In genomic region chr6:124758849-124759232, GRCm38 (mm10) we compare ENCODE assay signal across 8 mouse cellular contexts. TPM values are rescaled to one million over a fixed set of nuclear protein-coding genes. Genes with fewer than 3 reads are reported as not detected.
DNase-seq lines count a peak whose midpoint lies in the region; ATAC-seq and TF ChIP-seq lines count a peak whose summit lies in the region.

No protein-coding gene starts in this region.

- H3K36me3 ChIP-seq in heart, adult 2 months (ENCODE audit: control insufficient read depth, insufficient read depth, low read length), result no peaks in the 10 kb centered on the region
- H3K36me3 ChIP-seq in ES-E14 (ENCODE audit: control insufficient read depth, insufficient read depth, low read length, poor library complexity, severe bottlenecking), result no peaks in the 10 kb centered on the region; the same call in 1 of the 2 replicates
- H3K36me3 ChIP-seq in heart, embryonic 16.5 days (ENCODE audit: control insufficient read depth, insufficient read depth), result no peaks in the 10 kb centered on the region
- no peaks in the 10 kb centered on the region for H3K36me3 ChIP-seq in liver, postnatal 0 days (replicated peaks; ENCODE audit: insufficient read depth, low read length)

- no peak for DNase-seq in heart, adult 2 months
- DNase-seq in heart, adult 18-20 months, result no peak
- no peak for DNase-seq in ES-E14 (ENCODE audit: low read depth, low spot score)
- DNase-seq in liver, postnatal 0 days, result no peak
- no peak for DNase-seq in urinary bladder, postnatal 4 days (ENCODE audit: low spot score in 2 of 2)
- DNase-seq in adrenal gland, adult (ENCODE audit: inconsistent age in 2 of 2, low spot score in 1 of 2), result no peak

- in situ Hi-C loops in ES-E14 (cut with MboI; ENCODE audit: low sequenced_read_pairs in 2 of 2, unreplicated experiment in 2 of 2), result no loop called here

- no peaks in the 10 kb centered on the region for H3K79me2 ChIP-seq in heart, adult 2 months (replicated peaks; ENCODE audit: control insufficient read depth, insufficient read depth, low read length)

- no peak for TF ChIP-seq POLR2A in heart, adult 2 months (IDR thresholded peaks at IDR 0.05; ENCODE audit: insufficient read depth, low read depth, low read length)

- no peak for ATAC-seq in heart, embryonic 16.5 days (replicated peaks; ENCODE audit: extremely low read depth, insufficient read depth, low FRiP score)
- no peak for ATAC-seq in liver, postnatal 0 days
- ATAC-seq in granulocyte monocyte progenitor cell, adult 5-6 weeks (replicated peaks; ENCODE audit: poor library complexity, severe bottlenecking), result no peak

- TF ChIP-seq EP300 in heart, adult 2 months (IDR thresholded peaks at IDR 0.05; ENCODE audit: insufficient read depth, low read depth, low read length), result no peak
- no peak for TF ChIP-seq EP300 in liver, postnatal 0 days (IDR thresholded peaks at IDR 0.05; ENCODE audit: low read depth)

- no peaks in the 10 kb centered on the region for H3K9me3 ChIP-seq in ES-E14 (ENCODE audit: control insufficient read depth, insufficient read depth, low read depth, low read length)
- no peaks in the 10 kb centered on the region for H3K9me3 ChIP-seq in heart, embryonic 16.5 days (replicated peaks; ENCODE audit: control insufficient read depth, low read length)
- H3K9me3 ChIP-seq in liver, postnatal 0 days (ENCODE audit: low read length), result no peaks in the 10 kb centered on the region

- H3K9ac ChIP-seq in heart, adult 2 months (ENCODE audit: low read depth, low read length), result no peak overlapping the region; the same call in 1 of the 2 replicates
- peak overlapping the region; percentile 40; the same call in 1 of the 2 replicates for H3K9ac ChIP-seq in ES-E14 (ENCODE audit: insufficient read depth, low read depth, low read length, poor library complexity, severe bottlenecking)
- peak overlapping the region; percentile 94 for H3K9ac ChIP-seq in heart, embryonic 16.5 days (ENCODE audit: low read length)
- no peak overlapping the region; the same call in 1 of the 2 replicates for H3K9ac ChIP-seq in liver, postnatal 0 days (replicated peaks)

- H3K4me3 ChIP-seq in heart, adult 2 months, result peak overlapping the region; percentile 12; the same call in 1 of the 2 replicates
- H3K4me3 ChIP-seq in ES-E14 (ENCODE audit: insufficient read depth in 1 of 2, low read depth in 1 of 2, low read length in 2 of 2, poor library complexity in 1 of 2, severe bottlenecking in 1 of 2), result no peak overlapping the region
- H3K4me3 ChIP-seq in heart, embryonic 16.5 days (ENCODE audit: low read length), result 0 out of 2 replicates have a peak overlapping the region, but pooled peaks have one; percentile 11
- no peak overlapping the region for H3K4me3 ChIP-seq in liver, postnatal 0 days (ENCODE audit: low read depth, low read length)

- intact Hi-C loops in heart, adult 2 months (cut with DNase I), result loop anchor here (1.0 to 5.0 kb wide), 6 partner anchors 19 to 267 kb away; partner anchors contain the start of genes C1ra, C1rb and C1rl

- H3K27ac ChIP-seq in heart, adult 2 months, result peak overlapping the region; percentile 85
- no peak overlapping the region for H3K27ac ChIP-seq in ES-E14 (ENCODE audit: insufficient read depth, low read depth, low read length, poor library complexity, severe bottlenecking)
- peak overlapping the region; percentile 96 for H3K27ac ChIP-seq in heart, embryonic 16.5 days (ENCODE audit: low read length)
- 0 out of 2 replicates have a peak overlapping the region, but pooled peaks have one; percentile 40 for H3K27ac ChIP-seq in liver, postnatal 0 days (ENCODE audit: low read depth)

- H3K4me2 ChIP-seq in heart, embryonic 16.5 days (ENCODE audit: low read depth, low read length), result peak overlapping the region; percentile 67
- peak overlapping the region; percentile 38; the same call in 1 of the 2 replicates for H3K4me2 ChIP-seq in liver, postnatal 0 days (ENCODE audit: low read depth, low read length)

- no peaks in the 10 kb centered on the region for H3K27me3 ChIP-seq in heart, adult 2 months (ENCODE audit: control insufficient read depth, insufficient read depth, low read length)
- H3K27me3 ChIP-seq in heart, embryonic 16.5 days (ENCODE audit: control insufficient read depth, insufficient read depth, low read length), result no peaks in the 10 kb centered on the region
- H3K27me3 ChIP-seq in liver, postnatal 0 days (ENCODE audit: insufficient read depth, low read length), result peaks cover 22% of the 10 kb centered on the region

- H3K4me1 ChIP-seq in heart, adult 2 months (ENCODE audit: control insufficient read depth, insufficient read depth, low read length), result peaks cover 8% of the 10 kb centered on the region
- H3K4me1 ChIP-seq in ES-E14 (ENCODE audit: control insufficient read depth in 2 of 2, insufficient read depth in 2 of 2, low read length in 2 of 2, poor library complexity in 1 of 2), result peaks cover 6 to 13% of the 10 kb centered on the region in 2 experiments; a peak in 3 of 4 replicates
- H3K4me1 ChIP-seq in heart, embryonic 16.5 days (ENCODE audit: control insufficient read depth, insufficient read depth, low read length), result peaks cover 37% of the 10 kb centered on the region
- H3K4me1 ChIP-seq in liver, postnatal 0 days (ENCODE audit: insufficient read depth), result peaks cover 29% of the 10 kb centered on the region

- WGBS in heart, adult 2 months, result 47% methylated on average over 2 of the region's 2 CpGs
- 51% methylated on average over 2 of the region's 2 CpGs for WGBS in heart, embryonic 16.5 days
- 52% methylated on average over 2 of the region's 2 CpGs for WGBS in liver, postnatal 0 days (ENCODE audit: insufficient replicate concordance)

- TF ChIP-seq CTCF in heart, adult 2 months (IDR thresholded peaks at IDR 0.05), result no peak
- no peak for TF ChIP-seq CTCF in liver, postnatal 0 days (IDR thresholded peaks at IDR 0.05; ENCODE audit: low read depth)

TF ChIP-seq in ES-E14, 5 proteins besides CTCF, POLR2A, EP300 and RAD21:
- TF ChIP-seq MAFK (IDR thresholded peaks at IDR 0.05; ENCODE audit: insufficient read depth, low read depth, low read length) (no peak), HCFC1 (IDR thresholded peaks at IDR 0.05; ENCODE audit: borderline replicate concordance, insufficient read depth, low read length) (no peak), ZC3H11A (IDR thresholded peaks at IDR 0.05; ENCODE audit: borderline replicate concordance, low read depth, low read length) (no peak), CHD2 (IDR thresholded peaks at IDR 0.05; ENCODE audit: low read depth, low read length) (no peak), ZNF384 (IDR thresholded peaks at IDR 0.05; ENCODE audit: low read depth, low read length) (no peak)

RNA-seq across cellular contexts. Expression of gene Atn1, which starts 2.5 kb away (rescaled TPM):
- total RNA-seq in heart, adult 2 months (2021), result 10 to 100 TPM; 44.3 to 47.8 TPM
- 24.5 and 32.8 TPM in 2 replicates for polyA plus RNA-seq in heart, adult 2 months (2012; rRNA removed)
- 10 to 100 TPM; 41.1 to 46.9 TPM for total RNA-seq in heart, adult 18-20 months (2021)
- total RNA-seq in ES-E14 (2012; rRNA removed), result 4.7 and 8.9 TPM in 2 replicates
- 9.4 and 10.4 TPM in 2 replicates for polyA plus RNA-seq in heart, embryonic 16.5 days (2015; fragmentation: Nextera tagmentation; extraction: Ambion mirVana)
- polyA plus RNA-seq in liver, postnatal 0 days (2015; fragmentation: Nextera tagmentation; extraction: Ambion mirVana), result 1.8 and 1.9 TPM in 2 replicates
- total RNA-seq in granulocyte monocyte progenitor cell, adult 5-6 weeks (2014; fragmentation: Nextera tagmentation), result 25.1 and 37.2 TPM in 2 replicates
- total RNA-seq in granulocyte monocyte progenitor cell, adult 5-6 weeks (2017), result 2.6 and 3.0 TPM in 2 replicates

RNA-seq across cellular contexts. Expression of gene Gm45234, which starts 3.0 kb away (rescaled TPM):
- 1 to 10 TPM in 1 of 2 experiments, not detected in 1; 1.9 TPM for total RNA-seq in heart, adult 2 months (2021)
- not detected in 2 replicates for polyA plus RNA-seq in heart, adult 2 months (2012; rRNA removed)
- not detected for total RNA-seq in heart, adult 18-20 months (2021)
- total RNA-seq in ES-E14 (2012; rRNA removed), result 0.13 TPM in 1 of 2 replicates, not detected in the other
- not detected in 2 replicates for polyA plus RNA-seq in heart, embryonic 16.5 days (2015; fragmentation: Nextera tagmentation; extraction: Ambion mirVana)
- polyA plus RNA-seq in liver, postnatal 0 days (2015; fragmentation: Nextera tagmentation; extraction: Ambion mirVana), result not detected in 2 replicates
- not detected in 2 replicates for total RNA-seq in granulocyte monocyte progenitor cell, adult 5-6 weeks (2014; fragmentation: Nextera tagmentation)
- not detected in 2 replicates for total RNA-seq in granulocyte monocyte progenitor cell, adult 5-6 weeks (2017)

RNA-seq across cellular contexts. Expression of gene Eno2, which starts 10.6 kb away (rescaled TPM):
- 1 to 10 TPM; 2.4 to 2.7 TPM for total RNA-seq in heart, adult 2 months (2021)
- 2.4 and 2.7 TPM in 2 replicates for polyA plus RNA-seq in heart, adult 2 months (2012; rRNA removed)
- total RNA-seq in heart, adult 18-20 months (2021), result 1 to 10 TPM; 2.5 to 2.7 TPM
- total RNA-seq in ES-E14 (2012; rRNA removed), result 10.1 and 17.9 TPM in 2 replicates
- 3.7 and 4.3 TPM in 2 replicates for polyA plus RNA-seq in heart, embryonic 16.5 days (2015; fragmentation: Nextera tagmentation; extraction: Ambion mirVana)
- 0.20 and 0.27 TPM in 2 replicates for polyA plus RNA-seq in liver, postnatal 0 days (2015; fragmentation: Nextera tagmentation; extraction: Ambion mirVana)
- 0.23 TPM in 1 of 2 replicates, not detected in the other for total RNA-seq in granulocyte monocyte progenitor cell, adult 5-6 weeks (2014; fragmentation: Nextera tagmentation)
- not detected in 2 replicates for total RNA-seq in granulocyte monocyte progenitor cell, adult 5-6 weeks (2017)

RNA-seq across cellular contexts. Expression of gene Grcc10, which starts 17.7 kb away (rescaled TPM):
- total RNA-seq in heart, adult 2 months (2021), result 100 to 1,000 TPM; 280 to 314 TPM
- 296 and 328 TPM in 2 replicates for polyA plus RNA-seq in heart, adult 2 months (2012; rRNA removed)
- total RNA-seq in heart, adult 18-20 months (2021), result 100 to 1,000 TPM; 277 to 290 TPM
- total RNA-seq in ES-E14 (2012; rRNA removed), result 108 and 128 TPM in 2 replicates
- polyA plus RNA-seq in heart, embryonic 16.5 days (2015; fragmentation: Nextera tagmentation; extraction: Ambion mirVana), result 429 and 447 TPM in 2 replicates
- polyA plus RNA-seq in liver, postnatal 0 days (2015; fragmentation: Nextera tagmentation; extraction: Ambion mirVana), result 148 and 157 TPM in 2 replicates
- 177 and 222 TPM in 2 replicates for total RNA-seq in granulocyte monocyte progenitor cell, adult 5-6 weeks (2014; fragmentation: Nextera tagmentation)
- total RNA-seq in granulocyte monocyte progenitor cell, adult 5-6 weeks (2017), result 109 and 136 TPM in 2 replicates

RNA-seq across cellular contexts. Expression of gene Ptpn6, which starts 20.3 kb away (rescaled TPM):
- total RNA-seq in heart, adult 2 months (2021), result 1 to 10 TPM; 3.1 to 4.4 TPM
- 4.5 and 8.2 TPM in 2 replicates for polyA plus RNA-seq in heart, adult 2 months (2012; rRNA removed)
- 10 to 100 TPM in 1 of 2 experiments, 1 to 10 TPM in 1; 3.0 to 12.9 TPM for total RNA-seq in heart, adult 18-20 months (2021)
- 15.1 and 16.5 TPM in 2 replicates for total RNA-seq in ES-E14 (2012; rRNA removed)
- 14.6 and 31.3 TPM in 2 replicates for polyA plus RNA-seq in heart, embryonic 16.5 days (2015; fragmentation: Nextera tagmentation; extraction: Ambion mirVana)
- 39.2 and 45.1 TPM in 2 replicates for polyA plus RNA-seq in liver, postnatal 0 days (2015; fragmentation: Nextera tagmentation; extraction: Ambion mirVana)
- 169 and 206 TPM in 2 replicates for total RNA-seq in granulocyte monocyte progenitor cell, adult 5-6 weeks (2014; fragmentation: Nextera tagmentation)
- total RNA-seq in granulocyte monocyte progenitor cell, adult 5-6 weeks (2017), result 327 and 371 TPM in 2 replicates

Comparison
In these comparisons a context has a peak if more than half of its experiments do, and no peak if none do; other contexts are left out.
1. H3K9ac ChIP-seq: peak in ES-E14 (single experiment) and heart, embryonic 16.5 days (single experiment); none in heart, adult 2 months (single experiment) and liver, postnatal 0 days (single experiment).
2. H3K4me3 ChIP-seq: peak in heart, adult 2 months (single experiment) and heart, embryonic 16.5 days (single experiment); none in ES-E14 (0 of 2) and liver, postnatal 0 days (single experiment).